Mouse (Mus musculus) hindlimb bud, embryonic 11.5 days (tissue): Measurements from ENCODE around the gene Aloxe3.

Experiments used
- DNase-seq: peaks from one replicate; pipeline ENCODE4 v3.0.0-alpha.2; 2012; ENCODE audit warnings: low read depth, low spot score; ENCODE audit errors: extremely low spot score

Aloxe3 gene

GRCm38 (mm10) chr11:69107676-69108075, 18.0 kb upstream of the Aloxe3 start:
- no peak for DNase-seq

- DNase-seq: no peak
Observed at GRCm38 (mm10) chr11:69108223-69108622, 17.5 kb upstream of the Aloxe3 start.

- no peak for DNase-seq
Observed at GRCm38 (mm10) chr11:69109032-69109900, 16.4 kb upstream of the Aloxe3 start.

- DNase-seq: no peak
Observed at GRCm38 (mm10) chr11:69110319-69111046, 15.2 kb upstream of the Aloxe3 start.

- DNase-seq: no peak
Observed at GRCm38 (mm10) chr11:69111051-69111810, 14.5 kb upstream of the Aloxe3 start.

GRCm38 (mm10) chr11:69111865-69112264, 13.8 kb upstream of the Aloxe3 start:
- DNase-seq: no peak

- DNase-seq: no peak
Observed at GRCm38 (mm10) chr11:69114018-69114417, 11.7 kb upstream of the Aloxe3 start.

- no peak for DNase-seq
Observed at GRCm38 (mm10) chr11:69114621-69115020, 11.1 kb upstream of the Aloxe3 start.

- no peak for DNase-seq
Observed at GRCm38 (mm10) chr11:69116843-69117242, 8.9 kb upstream of the Aloxe3 start.

- DNase-seq: no peak
Observed at GRCm38 (mm10) chr11:69117737-69118695, 7.7 kb upstream of the Aloxe3 start.

- DNase-seq: no peak
Observed at GRCm38 (mm10) chr11:69118765-69119164, 6.9 kb upstream of the Aloxe3 start.

- no peak for DNase-seq
Observed at GRCm38 (mm10) chr11:69119446-69120155, 6.1 kb upstream of the Aloxe3 start.

- no peak for DNase-seq
Observed at GRCm38 (mm10) chr11:69120221-69121000, 5.3 kb upstream of the Aloxe3 start, which contains the start of gene Hes7. Gene Hes7 (plus strand): TSS chr11:69120404.

GRCm38 (mm10) chr11:69121001-69121740, 4.5 kb upstream of the Aloxe3 start:
- no peak for DNase-seq

GRCm38 (mm10) chr11:69121741-69122335, 3.9 kb upstream of the Aloxe3 start:
- DNase-seq: no peak

- no peak for DNase-seq
Observed at GRCm38 (mm10) chr11:69122336-69122951, 3.3 kb upstream of the Aloxe3 start, which contains the start of gene 9130213A22Rik. Gene 9130213A22Rik (minus strand): TSS chr11:69122589.

- DNase-seq: peak; percentile 94
Observed at GRCm38 (mm10) chr11:69123056-69123692, 2.5 kb upstream of the Aloxe3 start.
